Mouse (Mus musculus): ENCODE measurements around the gene G6pc2. TPM values are rescaled to one million over a fixed set of nuclear protein-coding genes. Genes with fewer than 3 reads are reported as not detected.

The G6pc2 gene
- total RNA-seq (2021) = not detected
- long read RNA-seq, experiment 1 = 0 reads
- long read RNA-seq, experiment 2 = 0 reads

GRCm38 (mm10) chr2:69210773-69211172 lies at the start of gene G6pc2:
G6pc2 (plus strand) TSS chr2:69211073.
- DNase-seq (ENCODE audit: low spot score in 2 of 2) = no peak

- DNase-seq (ENCODE audit: low spot score in 2 of 2) = no peak
These were observed 40.3 kb upstream of the G6pc2 start for GRCm38 (mm10) chr2:69170395-69171077.

- no peak for DNase-seq (ENCODE audit: low spot score in 2 of 2)
These were observed 35.6 kb upstream of the G6pc2 start for GRCm38 (mm10) chr2:69175296-69175695.

- DNase-seq (ENCODE audit: low spot score in 2 of 2) = no peak
These were observed 31.2 kb upstream of the G6pc2 start for GRCm38 (mm10) chr2:69179721-69180120.

GRCm38 (mm10) chr2:69187990-69188389 lies 22.9 kb upstream of the G6pc2 start:
- no peak for DNase-seq (ENCODE audit: low spot score in 2 of 2)

- no peak for DNase-seq (ENCODE audit: low spot score in 2 of 2)
These were observed 22.1 kb upstream of the G6pc2 start for GRCm38 (mm10) chr2:69188732-69189131.

GRCm38 (mm10) chr2:69189222-69189621 lies 21.7 kb upstream of the G6pc2 start:
- DNase-seq (ENCODE audit: low spot score in 2 of 2) = no peak

- no peak for DNase-seq (ENCODE audit: low spot score in 2 of 2)
These were observed 19.8 kb upstream of the G6pc2 start for GRCm38 (mm10) chr2:69191059-69191458.

- no peak for DNase-seq (ENCODE audit: low spot score in 2 of 2)
These were observed 17.3 kb upstream of the G6pc2 start for GRCm38 (mm10) chr2:69193555-69193954.

- DNase-seq (ENCODE audit: low spot score in 2 of 2) = no peak
These were observed 5.7 kb upstream of the G6pc2 start for GRCm38 (mm10) chr2:69205185-69205584.

- DNase-seq (ENCODE audit: low spot score in 2 of 2) = peak; percentile 71 to 72
These were observed 5.0 kb upstream of the G6pc2 start, which contains the start of gene Spc25 for GRCm38 (mm10) chr2:69205791-69206351. Spc25 (minus strand) TSS chr2:69206194.

GRCm38 (mm10) chr2:69206523-69206922 lies 4.3 kb upstream of the G6pc2 start:
- DNase-seq (ENCODE audit: low spot score in 2 of 2) = no peak

GRCm38 (mm10) chr2:69209684-69210083 lies 1.2 kb upstream of the G6pc2 start:
- DNase-seq (ENCODE audit: low spot score in 2 of 2) = no peak

GRCm38 (mm10) chr2:69212652-69213051 lies 1.8 kb downstream of the G6pc2 start:
- DNase-seq (ENCODE audit: low spot score in 2 of 2) = no peak

GRCm38 (mm10) chr2:69215242-69215641 lies 4.4 kb downstream of the G6pc2 start:
- DNase-seq (ENCODE audit: low spot score in 2 of 2) = no peak

GRCm38 (mm10) chr2:69221868-69222416 lies 11.1 kb downstream of the G6pc2 start:
- no peak for DNase-seq (ENCODE audit: low spot score in 2 of 2)

GRCm38 (mm10) chr2:69222815-69223214 lies 11.9 kb downstream of the G6pc2 start:
- no peak for DNase-seq (ENCODE audit: low spot score in 2 of 2)

- no peak for DNase-seq (ENCODE audit: low spot score in 2 of 2)
These were observed 13.9 kb downstream of the G6pc2 start for GRCm38 (mm10) chr2:69224724-69225123.

GRCm38 (mm10) chr2:69226876-69227275 lies 16.0 kb downstream of the G6pc2 start:
- DNase-seq (ENCODE audit: low spot score in 2 of 2) = no peak

- no peak for DNase-seq (ENCODE audit: low spot score in 2 of 2)
These were observed 17.8 kb downstream of the G6pc2 start for GRCm38 (mm10) chr2:69228635-69229034.

GRCm38 (mm10) chr2:69230137-69230536 lies 19.3 kb downstream of the G6pc2 start:
- no peak for DNase-seq (ENCODE audit: low spot score in 2 of 2)

GRCm38 (mm10) chr2:69232101-69232500 lies 21.2 kb downstream of the G6pc2 start:
- no peak for DNase-seq (ENCODE audit: low spot score in 2 of 2)
